Mouse (Mus musculus) MEL (cell line): ENCODE measurements around the gene Aen. TPM values are rescaled to one million over a fixed set of nuclear protein-coding genes. Genes with fewer than 3 reads are reported as not detected.

Experiments used
- DNase-seq: peaks from one replicate; pipeline ENCODE4 v3.0.0; 2011; ENCODE audit warnings: low read depth, low spot score
- H3K27ac ChIP-seq: 2 replicates; pipeline ENCODE4 v1.5.1; 2012; ENCODE audit warnings: low read depth, mild to moderate bottlenecking, control low read depth, low read length, moderate library complexity; ENCODE audit not compliant: control insufficient read depth
- H3K27me3 ChIP-seq, 2 experiments: fragments of 150-350 bp in 1 of 2; sonication (generic) in 1 of 2; 2 replicates each; pipeline ENCODE4 v1.6.1; 2012; ENCODE audit warnings: low read length in 2 of 2, mild to moderate bottlenecking in 2 of 2, improper control_type of control experiment in 1 of 2, moderate library complexity in 1 of 2; ENCODE audit not compliant: insufficient read depth in 2 of 2, control insufficient read depth in 1 of 2
- H3K36me3 ChIP-seq, 2 experiments: 2 replicates each; pipeline ENCODE4 v1.6.1; 2012 to 2014; ENCODE audit warnings: low read length in 2 of 2, improper control_type of control experiment in 1 of 2, inconsistent platforms in 1 of 2, mild to moderate bottlenecking in 1 of 2; ENCODE audit not compliant: insufficient read depth in 2 of 2, control insufficient read depth in 1 of 2
- H3K4me1 ChIP-seq, 2 experiments: fragments of 150-350 bp in 1 of 2; sonication (generic) in 1 of 2; 2 replicates each; pipeline ENCODE4 v1.6.1; 2012; ENCODE audit warnings: low read length in 2 of 2, improper control_type of control experiment in 1 of 2, mild to moderate bottlenecking in 1 of 2; ENCODE audit not compliant: insufficient read depth in 2 of 2, control insufficient read depth in 1 of 2
- H3K4me3 ChIP-seq, 2 experiments: fragments of 150-350 bp in 1 of 2; sonication (generic) in 1 of 2; 2 replicates each; pipeline ENCODE4 v1.5.1; 2012; ENCODE audit warnings: low read depth in 2 of 2, low read length in 2 of 2, mild to moderate bottlenecking in 2 of 2, moderate library complexity in 2 of 2, control low read depth in 1 of 2, improper control_type of control experiment in 1 of 2; ENCODE audit not compliant: control insufficient read depth in 1 of 2, insufficient read depth in 1 of 2
- H3K79me2 ChIP-seq: 2 replicates; pipeline ENCODE4 v1.6.1; 2012; ENCODE audit warnings: mild to moderate bottlenecking, low read length, moderate library complexity; ENCODE audit not compliant: control insufficient read depth, poor library complexity, insufficient read depth
- H3K9ac ChIP-seq: 2 replicates; pipeline ENCODE4 v1.6.1; 2012; ENCODE audit warnings: low read depth, mild to moderate bottlenecking, control low read depth, low read length, moderate library complexity; ENCODE audit not compliant: control insufficient read depth, poor library complexity, severe bottlenecking
- H3K9me3 ChIP-seq: fragments of 150-350 bp; sonication (generic); replicated peaks from 2 replicates; pipeline ENCODE4 v1.6.1; 2012; ENCODE audit warnings: mild to moderate bottlenecking, low read length, improper control_type of control experiment, moderate library complexity; ENCODE audit not compliant: insufficient read depth
- BHLHE40 ChIP-seq: IDR thresholded peaks from 2 replicates; pipeline ENCODE4 v1.6.1; 2012; ENCODE audit warnings: low read depth, mild to moderate bottlenecking, inconsistent platforms, low read length, improper control_type of control experiment, borderline replicate concordance
- CHD2 ChIP-seq: IDR thresholded peaks from 2 replicates; pipeline ENCODE4 v1.6.1; 2011; ENCODE audit warnings: low read length, improper control_type of control experiment
- CTCF ChIP-seq, 3 experiments: IDR thresholded peaks in 2 of 3; conservative IDR thresholded peaks in 1 of 3; 2 replicates each; pipeline ENCODE4 v1.5.1; 2011 to 2012; ENCODE audit warnings: low read length in 3 of 3, low read depth in 2 of 3, mild to moderate bottlenecking in 2 of 3, improper control_type of control experiment in 1 of 3, inconsistent platforms in 1 of 3, mixed read lengths in 1 of 3, moderate library complexity in 1 of 3; ENCODE audit not compliant: control insufficient read depth in 1 of 3, insufficient read depth in 1 of 3, poor library complexity in 1 of 3, severe bottlenecking in 1 of 3
- GABPA ChIP-seq: IDR thresholded peaks from 2 replicates; pipeline ENCODE4 v1.6.1; 2012; ENCODE audit warnings: low read depth, mild to moderate bottlenecking, inconsistent platforms, low read length, improper control_type of control experiment, moderate library complexity
- GATA1 ChIP-seq: IDR thresholded peaks from 2 replicates; pipeline ENCODE4 v1.6.1; 2011; ENCODE audit warnings: low read depth, low read length, improper control_type of control experiment
- KAT2A ChIP-seq: conservative IDR thresholded peaks from 2 replicates; pipeline ENCODE4 v1.6.1; 2012; ENCODE audit warnings: low read depth, low read length, improper control_type of control experiment, inconsistent platforms
- MAZ ChIP-seq: IDR thresholded peaks from 2 replicates; pipeline ENCODE4 v1.6.1; 2012; ENCODE audit warnings: low read depth, mild to moderate bottlenecking, inconsistent platforms, low read length, improper control_type of control experiment
- MEF2A ChIP-seq: IDR thresholded peaks from 2 replicates; pipeline ENCODE4 v1.6.1; 2014; ENCODE audit warnings: low read depth, mild to moderate bottlenecking, inconsistent platforms, low read length, improper control_type of control experiment; ENCODE audit not compliant: poor library complexity, insufficient replicate concordance, severe bottlenecking; ENCODE audit errors: extremely low read depth
- MXI1 ChIP-seq: IDR thresholded peaks from 2 replicates; pipeline ENCODE4 v1.6.1; 2011; ENCODE audit warnings: mild to moderate bottlenecking, low read depth, low read length, improper control_type of control experiment
- MYB ChIP-seq: IDR thresholded peaks from 2 replicates; pipeline ENCODE4 v1.6.1; 2011; ENCODE audit warnings: mild to moderate bottlenecking, low read depth, low read length, improper control_type of control experiment
- MYC ChIP-seq: IDR thresholded peaks from 2 replicates; pipeline ENCODE4 v1.6.1; 2011; ENCODE audit warnings: low read depth, mild to moderate bottlenecking, low read length, improper control_type of control experiment, moderate library complexity
- NRF1 ChIP-seq: IDR thresholded peaks from 2 replicates; pipeline ENCODE4 v1.6.1; 2014; ENCODE audit warnings: low read depth, mild to moderate bottlenecking, inconsistent platforms, low read length, improper control_type of control experiment, moderate library complexity; ENCODE audit not compliant: poor library complexity, insufficient read depth, severe bottlenecking
- POLR2A ChIP-seq, 2 experiments: IDR thresholded peaks; 2 replicates each; pipeline ENCODE4 v1.6.1; 2011 to 2012; ENCODE audit warnings: low read length in 2 of 2, mild to moderate bottlenecking in 2 of 2, control low read depth in 1 of 2, improper control_type of control experiment in 1 of 2, low read depth in 1 of 2, moderate library complexity in 1 of 2; ENCODE audit not compliant: control insufficient read depth in 1 of 2, insufficient read depth in 1 of 2, poor library complexity in 1 of 2
- RAD21 ChIP-seq: IDR thresholded peaks from 2 replicates; pipeline ENCODE4 v1.6.1; 2011; ENCODE audit warnings: mild to moderate bottlenecking, low read depth, low read length, improper control_type of control experiment
- SIN3A ChIP-seq: IDR thresholded peaks from 2 replicates; pipeline ENCODE4 v1.6.1; 2012; ENCODE audit warnings: low read length, improper control_type of control experiment, inconsistent platforms
- TBP ChIP-seq: IDR thresholded peaks from 2 replicates; pipeline ENCODE4 v1.8.0; 2011; ENCODE audit warnings: low read depth, low read length, improper control_type of control experiment
- TCF12 ChIP-seq: IDR thresholded peaks from 2 replicates; pipeline ENCODE4 v1.6.1; 2014; ENCODE audit warnings: low read depth, mild to moderate bottlenecking, inconsistent platforms, low read length, improper control_type of control experiment, moderate library complexity
- UBTF ChIP-seq: IDR thresholded peaks from 2 replicates; pipeline ENCODE4 v1.6.1; 2012; ENCODE audit warnings: low read depth, mild to moderate bottlenecking, inconsistent platforms, low read length, improper control_type of control experiment, moderate library complexity, borderline replicate concordance; ENCODE audit not compliant: insufficient read depth
- USF2 ChIP-seq, 2 experiments: IDR thresholded peaks; 2 replicates each; pipeline ENCODE4 v1.6.1; 2011 to 2012; ENCODE audit warnings: improper control_type of control experiment in 2 of 2, low read length in 2 of 2, borderline replicate concordance in 1 of 2, inconsistent platforms in 1 of 2, low read depth in 1 of 2, mild to moderate bottlenecking in 1 of 2; ENCODE audit not compliant: insufficient read depth in 1 of 2
- ZMIZ1 ChIP-seq: IDR thresholded peaks from 2 replicates; pipeline ENCODE4 v1.6.1; 2012; ENCODE audit warnings: low read depth, mild to moderate bottlenecking, inconsistent platforms, low read length, improper control_type of control experiment, moderate library complexity
- polyA plus RNA-seq, 2 experiments: library from polyadenylated mRNA; stranded (reverse) in 1 of 2; unstranded in 1 of 2; fragments of >175 nt in 1 of 2; fragments of >200 nt in 1 of 2; gene quantifications; 2 replicates each; pipeline versions ENCODE4 v1.2.1 to v1.2.4; 2012; ENCODE audit warnings: low replicate concordance in 2 of 2, low read depth in 1 of 2; ENCODE audit not compliant: insufficient read length in 2 of 2, insufficient read depth in 1 of 2, missing spikeins in 1 of 2
- total RNA-seq: library from RNA; depleted of rRNA; stranded (reverse); fragments of 300-350 nt; gene quantifications from 2 replicates; pipeline ENCODE4 v1.2.3, GENCODE M21; 2012

Aen gene
- total and polyA plus RNA-seq, 3 experiments, result 95.9 to 97.7 TPM; not detected in 1

GRCm38 (mm10) chr7:78886496-78886895 lies 9.2 kb upstream of the Aen start:
- no peaks in the 10 kb centered on the region for H3K4me1 ChIP-seq
- no peak overlapping the region for H3K9ac ChIP-seq
- DNase-seq, result no peak
- H3K27me3 ChIP-seq, result no peaks in the 10 kb centered on the region; a peak in 1 of 4 replicates
- H3K36me3 ChIP-seq, result no peaks in the 10 kb centered on the region
- no peaks in the 10 kb centered on the region for H3K79me2 ChIP-seq
- no peaks in the 10 kb centered on the region for H3K9me3 ChIP-seq
- no peak for TF ChIP-seq MYC
- TF ChIP-seq TCF12, result no peak
- no peak for TF ChIP-seq ZMIZ1
- no peak for TF ChIP-seq TBP
- TF ChIP-seq BHLHE40, result no peak
- no peak for TF ChIP-seq GABPA
- TF ChIP-seq CHD2, result no peak
- no peak for TF ChIP-seq MYB
- TF ChIP-seq NRF1, result no peak
- no peak for TF ChIP-seq CTCF (IDR thresholded peaks at IDR 0.05 in 2 of 3, conservative IDR thresholded peaks at IDR 0.05 in 1 of 3; ENCODE audit: control insufficient read depth in 1 of 3, insufficient read depth in 1 of 3, low read depth in 2 of 3, low read length in 3 of 3, poor library complexity in 1 of 3, severe bottlenecking in 1 of 3)
- TF ChIP-seq GATA1, result no peak
- TF ChIP-seq MAZ, result no peak
- no peak for TF ChIP-seq UBTF
- TF ChIP-seq SIN3A, result no peak
- no peak for TF ChIP-seq MXI1
- no peak for TF ChIP-seq MEF2A
- no peak for TF ChIP-seq POLR2A (IDR thresholded peaks at IDR 0.05; ENCODE audit: control insufficient read depth in 1 of 2, insufficient read depth in 1 of 2, low read depth in 1 of 2, low read length in 2 of 2, poor library complexity in 1 of 2)
- TF ChIP-seq RAD21, result no peak
- no peak for TF ChIP-seq KAT2A
- no peak overlapping the region for H3K27ac ChIP-seq
- no peak overlapping the region for H3K4me3 ChIP-seq

- no peaks in the 10 kb centered on the region for H3K36me3 ChIP-seq
- H3K27me3 ChIP-seq, result no peaks in the 10 kb centered on the region; a peak in 1 of 4 replicates
- H3K9ac ChIP-seq, result no peak overlapping the region
- H3K4me3 ChIP-seq, result no peak overlapping the region
- TF ChIP-seq USF2 (IDR thresholded peaks at IDR 0.05; ENCODE audit: borderline replicate concordance in 1 of 2, insufficient read depth in 1 of 2, low read depth in 1 of 2, low read length in 2 of 2), result no peak
- DNase-seq, result no peak
- no peaks in the 10 kb centered on the region for H3K9me3 ChIP-seq
- H3K4me1 ChIP-seq, result no peaks in the 10 kb centered on the region
- no peaks in the 10 kb centered on the region for H3K79me2 ChIP-seq
- no peak overlapping the region for H3K27ac ChIP-seq
Measured at GRCm38 (mm10) chr7:78887431-78887842, 8.2 kb upstream of the Aen start.
